Mouse (Mus musculus): ENCODE data around the gene Fam120b. TPM values are rescaled to one million over a fixed set of nuclear protein-coding genes. Genes with fewer than 3 reads are reported as not detected.

The Fam120b gene
- total and polyA plus RNA-seq, 3 experiments = 17.2 to 19.5 (median 18.1) TPM

DNA sequence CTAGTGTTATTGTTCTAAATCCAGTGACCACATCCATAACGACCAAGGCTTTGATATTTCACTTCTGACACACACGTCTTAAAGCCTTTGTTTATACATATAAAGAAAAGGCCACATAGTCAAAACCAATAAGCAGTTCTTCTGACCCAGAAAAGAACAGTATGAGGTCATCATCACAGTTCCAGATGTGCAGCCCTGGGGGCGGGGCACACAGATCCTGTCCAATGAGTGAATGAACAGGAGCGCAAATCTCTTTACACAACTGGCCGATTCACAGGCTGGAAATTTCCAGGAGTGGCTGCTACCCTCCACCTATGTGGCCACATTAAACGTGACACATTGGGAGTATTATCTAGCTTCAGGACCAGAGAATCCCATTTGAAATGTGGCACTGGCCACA lies 33.4 kb downstream of the Fam120b start:
- Histone ChIP-seq H3K4me2 (ENCODE audit: insufficient read depth, low read depth, poor library complexity, severe bottlenecking) (no peak overlapping the region), H3K79me2 (replicated peaks; ENCODE audit: control insufficient read depth, extremely low read depth, insufficient read depth, poor library complexity, severe bottlenecking) (no peaks in the 10 kb centered on the region), H3K9me3 (replicated peaks; ENCODE audit: low read length) (no peaks in the 10 kb centered on the region), H3K4me1 (ENCODE audit: control insufficient read depth in 1 of 2, insufficient read depth in 2 of 2) (peaks cover 19 to 38% of the 10 kb centered on the region in 2 experiments), H3K27ac (ENCODE audit: insufficient read depth, low read depth) (no peak overlapping the region), H3K27me3 (replicated peaks) (no peaks in the 10 kb centered on the region), H3K9ac (ENCODE audit: insufficient read depth, low read depth) (no peak overlapping the region), H3K36me3 (replicated peaks in 1 of 2; ENCODE audit: control insufficient read depth in 1 of 2, insufficient read depth in 1 of 2, low read length in 1 of 2) (peaks cover 45 to 82% of the 10 kb centered on the region in 2 experiments), H3K4me3 (replicated peaks in 1 of 3; ENCODE audit: low read depth in 2 of 3, low read length in 2 of 3, poor library complexity in 1 of 3) (no peak overlapping the region)
- in situ Hi-C loops (cut with MboI; ENCODE audit: low pct_ligation_motif_present, low pct_unique_long_range_greater_than_20kb, low sequenced_read_pairs) = no loop called here
- dilution Hi-C loops (cut with MboI; ENCODE audit: extremely low pct_ligation_motif_present, extremely low pct_unique_long_range_greater_than_20kb, low sequenced_read_pairs) = no loop called here
- DNase-seq (ENCODE audit: extremely low read depth) = peak; percentile 18
- TF ChIP-seq USF1 (IDR thresholded peaks at IDR 0.05; ENCODE audit: low read depth, low read length) (no peak), SIN3A (IDR thresholded peaks at IDR 0.05; ENCODE audit: low read length) (no peak), JUN (IDR thresholded peaks at IDR 0.05; ENCODE audit: insufficient read depth, low read depth, low read length) (0 out of 2 replicates have a peak, but pooled peaks have one; percentile 11)

GRCm38 (mm10) chr17:15429937-15430336 lies 33.9 kb downstream of the Fam120b start:
- Histone ChIP-seq H3K4me2 (ENCODE audit: insufficient read depth, low read depth, poor library complexity, severe bottlenecking) (no peak overlapping the region), H3K9me3 (replicated peaks; ENCODE audit: low read length) (no peaks in the 10 kb centered on the region), H3K27ac (ENCODE audit: insufficient read depth, low read depth) (no peak overlapping the region), H3K4me1 (ENCODE audit: control insufficient read depth in 1 of 2, insufficient read depth in 2 of 2) (peaks cover 19 to 38% of the 10 kb centered on the region in 2 experiments), H3K9ac (ENCODE audit: insufficient read depth, low read depth) (no peak overlapping the region), H3K36me3 (replicated peaks in 1 of 2; ENCODE audit: control insufficient read depth in 1 of 2, insufficient read depth in 1 of 2, low read length in 1 of 2) (peaks cover 47 to 81% of the 10 kb centered on the region in 2 experiments), H3K4me3 (replicated peaks in 1 of 3; ENCODE audit: low read depth in 2 of 3, low read length in 2 of 3, poor library complexity in 1 of 3) (no peak overlapping the region), H3K27me3 (replicated peaks) (no peaks in the 10 kb centered on the region), H3K79me2 (replicated peaks; ENCODE audit: control insufficient read depth, extremely low read depth, insufficient read depth, poor library complexity, severe bottlenecking) (no peaks in the 10 kb centered on the region)
- no peak for DNase-seq (ENCODE audit: extremely low read depth)
- TF ChIP-seq NELFE (IDR thresholded peaks at IDR 0.05; ENCODE audit: low read depth, low read length) (no peak), POLR2AphosphoS2 (IDR thresholded peaks at IDR 0.05; ENCODE audit: low read depth, low read length) (no peak), MAZ (IDR thresholded peaks at IDR 0.05; ENCODE audit: low read depth, low read length) (no peak)
- in situ Hi-C loops (cut with MboI; ENCODE audit: low pct_ligation_motif_present, low pct_unique_long_range_greater_than_20kb, low sequenced_read_pairs) (no loop called here), dilution Hi-C loops (cut with MboI; ENCODE audit: extremely low pct_ligation_motif_present, extremely low pct_unique_long_range_greater_than_20kb, low sequenced_read_pairs) (no loop called here)

DNA sequence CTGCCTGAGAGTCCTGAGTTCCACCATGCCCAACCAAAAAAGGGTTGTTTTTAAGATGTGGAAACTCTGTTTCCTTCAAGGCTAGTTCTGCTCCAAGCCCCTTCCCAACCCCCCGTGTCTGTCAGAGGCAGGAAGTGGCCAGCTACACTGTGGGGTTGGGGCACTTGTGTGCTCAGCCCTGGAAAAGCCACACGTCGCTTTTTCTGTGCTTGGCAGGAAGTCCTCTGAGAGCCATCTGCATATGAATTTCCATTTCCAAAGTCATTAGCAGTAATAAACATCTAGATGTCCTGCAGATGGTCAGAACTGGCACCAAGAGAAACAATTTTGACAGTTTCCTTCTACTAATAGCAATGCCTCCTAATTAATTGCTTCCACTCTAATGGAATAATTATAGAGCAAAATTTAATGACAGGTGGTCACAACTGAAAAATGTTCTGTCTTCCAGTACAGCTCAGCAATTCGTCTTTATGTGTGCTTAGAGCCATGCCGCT lies 35.1 kb downstream of the Fam120b start:
- dilution Hi-C loops (cut with MboI; ENCODE audit: extremely low pct_ligation_motif_present, extremely low pct_unique_long_range_greater_than_20kb, low sequenced_read_pairs) (no loop called here), in situ Hi-C loops (cut with MboI; ENCODE audit: low pct_ligation_motif_present, low pct_unique_long_range_greater_than_20kb, low sequenced_read_pairs) (no loop called here)
- DNase-seq (ENCODE audit: extremely low read depth) = peak; percentile 51
- H3K4me3 ChIP-seq (replicated peaks in 1 of 3; ENCODE audit: low read depth in 2 of 3, low read length in 2 of 3, poor library complexity in 1 of 3) = no peak overlapping the region
- peak overlapping the region; percentile 41; the same call in 1 of the 2 replicates for H3K27ac ChIP-seq (ENCODE audit: insufficient read depth, low read depth)
- no peak overlapping the region for H3K4me2 ChIP-seq (ENCODE audit: insufficient read depth, low read depth, poor library complexity, severe bottlenecking)
- 0 out of 2 replicates have a peak overlapping the region, but pooled peaks have one; percentile 3 for H3K9ac ChIP-seq (ENCODE audit: insufficient read depth, low read depth)
- H3K9me3 ChIP-seq (replicated peaks; ENCODE audit: low read length) = no peaks in the 10 kb centered on the region
- H3K36me3 ChIP-seq (replicated peaks in 1 of 2; ENCODE audit: control insufficient read depth in 1 of 2, insufficient read depth in 1 of 2, low read length in 1 of 2) = peaks cover 37 to 70% of the 10 kb centered on the region in 2 experiments
- H3K79me2 ChIP-seq (replicated peaks; ENCODE audit: control insufficient read depth, extremely low read depth, insufficient read depth, poor library complexity, severe bottlenecking) = no peaks in the 10 kb centered on the region
- no peak for TF ChIP-seq TBP (conservative IDR thresholded peaks at IDR 0.05; ENCODE audit: low read depth, low read length)
- no peak for TF ChIP-seq ZMIZ1 (IDR thresholded peaks at IDR 0.05; ENCODE audit: low read depth, low read length)
- no peak for TF ChIP-seq POLR2A (IDR thresholded peaks at IDR 0.05; ENCODE audit: low read depth, low read length)
- TF ChIP-seq NRF1 (IDR thresholded peaks at IDR 0.05; ENCODE audit: low read depth, low read length) = no peak
- TF ChIP-seq MEF2A (IDR thresholded peaks at IDR 0.05; ENCODE audit: borderline replicate concordance, low read depth, low read length) = peak; percentile 27; the same call in 1 of the 2 replicates
- no peak for TF ChIP-seq ZC3H11A (IDR thresholded peaks at IDR 0.05; ENCODE audit: low read depth, low read length)
- TF ChIP-seq GABPA (IDR thresholded peaks at IDR 0.05; ENCODE audit: insufficient replicate concordance, low read depth, low read length) = no peak
- no peak for TF ChIP-seq USF2 (conservative IDR thresholded peaks at IDR 0.05; ENCODE audit: low read depth, low read length)
- no peak for TF ChIP-seq JUND (conservative IDR thresholded peaks at IDR 0.05; ENCODE audit: low read depth, low read length)
- no peak for TF ChIP-seq CHD1 (IDR thresholded peaks at IDR 0.05; ENCODE audit: low read depth, low read length)
- TF ChIP-seq SIN3A (IDR thresholded peaks at IDR 0.05; ENCODE audit: low read length) = no peak
- TF ChIP-seq IRF4 (IDR thresholded peaks at IDR 0.05; ENCODE audit: low read depth, low read length) = no peak
- TF ChIP-seq JUN (IDR thresholded peaks at IDR 0.05; ENCODE audit: insufficient read depth, low read depth, low read length) = no peak
- TF ChIP-seq NELFE (IDR thresholded peaks at IDR 0.05; ENCODE audit: low read depth, low read length) = no peak
- TF ChIP-seq ELF1 (IDR thresholded peaks at IDR 0.05; ENCODE audit: low read depth, low read length) = no peak
- TF ChIP-seq POLR2AphosphoS2 (IDR thresholded peaks at IDR 0.05; ENCODE audit: low read depth, low read length) = no peak
- no peak for TF ChIP-seq SMC3 (IDR thresholded peaks at IDR 0.05; ENCODE audit: low read depth, low read length)
- TF ChIP-seq RAD21 (IDR thresholded peaks at IDR 0.05; ENCODE audit: low read depth, low read length) = no peak
- TF ChIP-seq MAFK (IDR thresholded peaks at IDR 0.05; ENCODE audit: insufficient replicate concordance, low read length) = no peak
- TF ChIP-seq KAT2A (IDR thresholded peaks at IDR 0.05; ENCODE audit: insufficient replicate concordance, low read length) = no peak
- TF ChIP-seq MYC (IDR thresholded peaks at IDR 0.05; ENCODE audit: low read depth, low read length) = 0 out of 2 replicates have a peak, but pooled peaks have one; percentile 20
- TF ChIP-seq EP300 (IDR thresholded peaks at IDR 0.05; ENCODE audit: low read length) = peak; percentile 26; the same call in 1 of the 2 replicates
- TF ChIP-seq TCF12 (IDR thresholded peaks at IDR 0.05; ENCODE audit: low read depth, low read length) = no peak
- H3K4me1 ChIP-seq (ENCODE audit: control insufficient read depth in 1 of 2, insufficient read depth in 2 of 2) = peaks cover 19 to 38% of the 10 kb centered on the region in 2 experiments
- no peaks in the 10 kb centered on the region for H3K27me3 ChIP-seq (replicated peaks)
